Mouse (Mus musculus): ENCODE measurements around the gene Gm5475.
"Not testable (repeated sequence)": the region's sequence is repeated elsewhere in the genome, so short reads cannot be mapped to it uniquely, and the experiment has no call there.

The Gm5475 gene

DNA sequence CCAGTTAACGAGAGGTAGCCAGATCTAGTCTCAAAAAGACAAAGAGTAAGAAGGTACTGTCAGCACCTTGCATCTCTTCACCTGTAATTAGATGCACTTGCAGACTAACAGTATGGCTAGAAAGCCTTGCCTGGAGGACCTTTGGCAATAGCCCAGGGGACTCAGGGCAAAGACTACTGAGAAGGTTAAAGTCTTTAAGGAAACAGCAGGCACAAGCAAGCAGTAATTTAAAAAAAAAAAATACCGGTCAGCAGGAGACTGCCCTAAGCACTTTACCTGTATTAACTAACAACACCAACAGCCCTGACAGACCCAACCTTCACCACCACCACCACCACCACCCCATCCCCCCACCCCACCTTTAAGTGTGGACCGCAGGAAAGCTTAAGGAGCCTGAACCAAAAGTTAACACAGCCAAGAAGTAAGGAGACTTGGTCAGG lies at the start of gene Gm5475:
TSS of gene Gm5475 (plus strand) at position 390 of the 440 bp plus-strand sequence.
- not testable (repeated sequence) for DNase-seq (ENCODE audit: low spot score in 2 of 2)

GRCm38 (mm10) chr15:100375066-100375465 lies 46.9 kb upstream of the Gm5475 start:
- peak; percentile 3 to 34 for DNase-seq (ENCODE audit: low spot score in 2 of 2)

DNA sequence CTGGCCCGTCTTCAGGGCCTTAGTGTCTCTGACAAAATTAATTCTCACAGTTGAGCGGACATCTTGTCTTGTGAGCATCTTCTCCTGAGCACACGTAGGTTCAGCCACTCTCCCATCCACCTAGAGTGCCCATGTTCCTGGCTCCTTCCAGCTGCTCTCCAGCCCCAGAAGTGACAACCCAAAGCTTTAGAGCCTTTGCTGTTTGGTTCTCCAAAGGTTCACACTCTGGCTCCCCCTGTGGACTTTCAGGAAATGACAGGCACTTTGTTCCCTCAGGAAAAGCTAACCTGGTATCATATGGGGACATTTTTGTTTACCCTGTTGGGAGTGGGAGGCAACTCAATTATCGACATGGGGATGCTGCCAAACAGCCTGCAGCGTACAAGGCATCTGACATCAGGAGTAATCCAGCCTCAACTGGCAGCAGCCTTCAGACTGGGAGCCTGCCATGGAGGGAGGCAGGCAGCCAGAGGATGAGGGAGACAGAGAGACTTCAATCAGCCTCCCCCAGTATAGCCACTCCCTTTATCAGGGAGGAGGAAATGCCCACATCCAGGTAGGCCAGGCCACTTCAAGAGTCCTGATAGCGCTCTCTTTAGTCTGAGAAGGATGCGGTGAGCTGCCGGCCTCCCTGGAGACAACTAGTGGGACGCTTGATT lies 44.0 kb upstream of the Gm5475 start:
- DNase-seq (ENCODE audit: low spot score in 2 of 2) = not testable (repeated sequence)

GRCm38 (mm10) chr15:100379658-100380057 lies 42.3 kb upstream of the Gm5475 start:
- no peak for DNase-seq (ENCODE audit: low spot score in 2 of 2)

- no peak for DNase-seq (ENCODE audit: low spot score in 2 of 2)
Observed at GRCm38 (mm10) chr15:100380104-100380503, 41.8 kb upstream of the Gm5475 start.

DNA sequence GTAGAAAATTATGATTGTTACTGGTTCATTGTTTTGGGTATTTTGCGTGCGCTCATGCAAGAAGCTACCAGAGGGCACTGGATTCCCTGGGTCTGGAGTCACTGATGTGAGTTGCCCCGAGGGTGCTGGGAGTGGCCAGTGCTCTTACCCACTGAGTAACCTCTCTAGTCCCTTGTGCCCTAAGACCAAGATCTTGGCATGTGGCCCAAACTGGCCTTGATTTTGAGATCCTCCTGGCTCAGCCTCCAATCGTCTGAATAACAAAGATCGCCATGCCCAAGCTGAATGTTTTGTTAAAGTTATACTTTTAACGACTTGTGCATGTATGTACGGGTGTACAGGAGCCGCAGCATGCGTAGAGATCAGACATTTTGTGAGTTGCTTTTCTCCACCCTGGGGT lies 36.2 kb upstream of the Gm5475 start:
- no peak for DNase-seq (ENCODE audit: low spot score in 2 of 2)

- DNase-seq (ENCODE audit: low spot score in 2 of 2) = no peak
Observed at GRCm38 (mm10) chr15:100387544-100388223, 34.3 kb upstream of the Gm5475 start.

GRCm38 (mm10) chr15:100388224-100388835 lies 33.6 kb upstream of the Gm5475 start:
- peak in 1 of 2 experiments; percentile 48 for DNase-seq (ENCODE audit: low spot score in 2 of 2)

DNA sequence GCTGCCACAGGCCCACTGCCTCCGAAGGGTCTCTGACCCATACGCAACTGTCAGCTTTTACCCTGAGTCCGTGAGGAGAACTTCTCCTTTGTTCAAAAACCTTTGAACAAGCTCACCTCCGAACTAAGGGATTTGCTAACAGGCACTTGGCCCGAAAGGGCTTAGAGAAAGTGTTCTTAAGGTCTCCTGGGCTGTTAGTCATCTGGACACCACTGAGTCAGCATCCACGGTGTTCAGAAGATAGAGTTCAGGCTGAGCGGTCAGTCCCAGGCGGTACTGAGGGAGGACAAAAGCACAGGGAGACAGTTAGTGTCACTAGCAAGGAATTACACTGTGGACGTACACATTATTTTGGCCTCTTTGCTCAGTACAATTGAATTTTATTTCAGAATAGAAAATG lies 33.1 kb upstream of the Gm5475 start:
- DNase-seq (ENCODE audit: low spot score in 2 of 2) = no peak

DNA sequence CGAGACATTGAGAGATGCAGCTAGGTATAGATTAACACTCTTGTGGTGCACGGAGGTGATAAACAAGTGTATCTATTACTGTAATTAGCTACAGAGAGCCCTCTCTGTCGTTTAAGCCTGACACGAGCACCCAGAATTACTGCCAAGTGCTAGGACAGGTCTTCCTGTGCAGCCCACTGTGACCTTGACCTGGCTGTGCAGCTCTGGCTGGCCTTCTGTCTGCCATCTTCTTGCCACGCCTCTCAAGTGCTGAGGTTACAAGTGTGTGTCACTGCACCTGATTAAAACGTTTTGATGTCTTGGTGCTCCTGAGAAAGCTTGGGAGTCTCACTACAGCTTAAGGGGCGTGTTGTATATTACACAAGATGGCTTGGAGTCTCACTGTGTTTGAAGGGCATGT lies 30.9 kb upstream of the Gm5475 start:
- DNase-seq (ENCODE audit: low spot score in 2 of 2) = no peak

DNA sequence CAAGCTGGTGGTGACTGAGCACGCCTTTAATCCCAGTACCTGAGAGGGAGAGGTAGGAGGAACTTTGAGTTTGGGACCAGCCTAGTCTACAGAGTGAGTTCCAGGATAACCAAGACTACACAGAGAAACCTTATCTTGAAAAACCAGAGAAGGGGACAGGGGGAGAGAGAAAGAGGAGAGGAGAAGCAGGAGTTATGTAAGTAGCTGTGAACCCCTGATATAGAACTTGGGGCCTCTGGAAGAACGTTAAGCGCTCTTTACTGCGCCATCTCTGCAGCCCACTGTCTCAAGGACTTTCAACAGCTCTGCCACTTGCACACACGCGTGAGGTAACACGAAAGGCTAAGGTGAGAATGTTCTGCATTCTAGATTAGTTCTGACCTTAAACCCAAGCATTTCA lies 30.3 kb upstream of the Gm5475 start:
- no peak for DNase-seq (ENCODE audit: low spot score in 2 of 2)

DNA sequence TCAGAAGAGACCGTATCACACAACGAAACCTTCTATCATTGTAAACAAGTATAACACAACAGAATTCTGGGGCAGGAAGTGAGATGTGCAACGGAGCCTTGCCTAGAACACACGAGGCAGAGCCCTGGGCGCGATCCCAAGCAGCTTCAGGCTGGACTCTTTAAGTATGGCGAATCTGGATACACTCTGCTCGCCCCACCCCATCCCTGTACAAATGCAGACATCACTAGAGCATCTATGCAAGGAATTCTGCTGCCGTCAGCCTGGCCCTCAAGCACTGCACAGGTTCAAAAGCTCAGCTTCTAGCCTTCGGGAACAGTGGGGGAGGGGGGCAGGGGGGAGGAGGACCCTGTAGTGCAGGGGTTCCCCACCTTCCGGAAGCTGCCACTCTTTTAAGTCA lies 28.9 kb upstream of the Gm5475 start:
- DNase-seq (ENCODE audit: low spot score in 2 of 2) = no peak

GRCm38 (mm10) chr15:100395561-100395960 lies 26.4 kb upstream of the Gm5475 start:
- DNase-seq (ENCODE audit: low spot score in 2 of 2) = no peak

- DNase-seq (ENCODE audit: low spot score in 2 of 2) = no peak
Observed at GRCm38 (mm10) chr15:100400592-100401250, 21.2 kb upstream of the Gm5475 start.

- DNase-seq (ENCODE audit: low spot score in 2 of 2) = no peak
Observed at GRCm38 (mm10) chr15:100401811-100402210, 20.1 kb upstream of the Gm5475 start.

- no peak for DNase-seq (ENCODE audit: low spot score in 2 of 2)
Observed at GRCm38 (mm10) chr15:100402347-100402746, 19.6 kb upstream of the Gm5475 start.

DNA sequence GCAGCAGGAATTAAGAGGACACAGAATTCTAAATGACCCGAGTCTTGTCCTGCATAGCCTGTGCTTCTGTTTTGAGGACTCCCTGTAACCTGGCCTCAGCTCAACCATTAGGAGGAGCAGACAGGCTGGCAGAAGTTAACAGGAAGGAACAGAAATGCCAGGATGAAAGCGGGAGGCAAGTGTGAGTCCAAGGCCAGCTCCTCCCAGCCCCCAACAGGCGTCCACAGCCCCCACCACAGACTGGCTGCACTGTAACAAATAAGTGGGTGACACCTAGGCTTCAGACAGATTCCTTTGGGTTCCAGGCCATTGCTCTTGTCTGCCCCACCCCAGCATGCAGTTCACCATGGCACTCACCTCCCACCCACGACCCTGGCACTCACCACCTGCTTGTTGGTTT lies 19.1 kb upstream of the Gm5475 start:
- DNase-seq (ENCODE audit: low spot score in 2 of 2) = no peak

DNA sequence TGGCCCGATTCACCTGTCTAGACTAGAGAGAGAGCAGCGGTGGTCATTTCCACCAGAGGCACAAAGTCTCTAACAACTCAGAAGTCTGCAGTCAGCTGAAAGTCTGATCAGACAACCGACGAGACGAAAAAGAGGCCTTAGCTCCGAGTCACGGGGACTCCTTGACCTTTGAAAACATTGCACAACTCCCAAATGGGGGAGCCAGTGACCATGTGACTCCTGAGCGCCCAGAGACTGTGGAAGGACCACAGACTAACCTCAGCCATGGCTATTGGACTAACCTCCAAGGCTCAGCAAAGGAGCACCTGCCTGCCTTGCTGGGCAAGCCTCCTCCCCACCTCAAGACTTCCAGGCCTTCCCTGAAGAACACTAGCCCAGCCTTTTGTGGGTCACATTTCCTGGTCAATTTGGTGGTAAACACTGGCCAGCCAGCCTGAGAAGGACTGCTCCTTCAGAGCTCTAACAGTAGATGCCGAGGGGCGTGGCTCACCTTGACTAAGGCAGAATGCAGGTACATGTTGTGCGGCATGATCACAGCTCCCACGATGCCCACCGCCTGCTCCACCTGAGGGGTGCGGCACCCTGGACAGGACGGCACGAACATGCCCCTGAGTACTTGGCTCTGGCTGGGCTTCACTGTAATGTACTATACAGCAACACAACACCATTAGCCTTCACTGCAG lies 18.5 kb upstream of the Gm5475 start:
- no peak for DNase-seq (ENCODE audit: low spot score in 2 of 2)

DNA sequence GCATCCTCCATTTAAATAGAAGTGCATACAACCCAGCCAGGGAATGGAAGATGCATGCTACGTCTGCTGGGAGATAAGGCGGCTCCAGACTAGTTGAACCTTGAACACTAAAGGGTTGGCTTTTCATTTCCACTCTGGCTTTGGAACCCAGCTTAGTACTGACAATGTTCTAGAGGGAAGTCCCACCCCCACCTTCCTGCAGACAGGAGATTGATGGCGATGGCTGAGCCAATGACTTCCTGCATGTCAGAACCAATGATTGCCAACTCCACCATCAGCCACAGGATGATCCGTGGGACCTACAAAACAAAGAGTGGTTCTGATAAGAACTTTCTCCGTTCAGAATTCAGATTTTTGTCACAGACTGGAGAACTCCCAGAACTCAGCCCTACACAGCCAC lies 15.9 kb upstream of the Gm5475 start:
- DNase-seq (ENCODE audit: low spot score in 2 of 2) = no peak

DNA sequence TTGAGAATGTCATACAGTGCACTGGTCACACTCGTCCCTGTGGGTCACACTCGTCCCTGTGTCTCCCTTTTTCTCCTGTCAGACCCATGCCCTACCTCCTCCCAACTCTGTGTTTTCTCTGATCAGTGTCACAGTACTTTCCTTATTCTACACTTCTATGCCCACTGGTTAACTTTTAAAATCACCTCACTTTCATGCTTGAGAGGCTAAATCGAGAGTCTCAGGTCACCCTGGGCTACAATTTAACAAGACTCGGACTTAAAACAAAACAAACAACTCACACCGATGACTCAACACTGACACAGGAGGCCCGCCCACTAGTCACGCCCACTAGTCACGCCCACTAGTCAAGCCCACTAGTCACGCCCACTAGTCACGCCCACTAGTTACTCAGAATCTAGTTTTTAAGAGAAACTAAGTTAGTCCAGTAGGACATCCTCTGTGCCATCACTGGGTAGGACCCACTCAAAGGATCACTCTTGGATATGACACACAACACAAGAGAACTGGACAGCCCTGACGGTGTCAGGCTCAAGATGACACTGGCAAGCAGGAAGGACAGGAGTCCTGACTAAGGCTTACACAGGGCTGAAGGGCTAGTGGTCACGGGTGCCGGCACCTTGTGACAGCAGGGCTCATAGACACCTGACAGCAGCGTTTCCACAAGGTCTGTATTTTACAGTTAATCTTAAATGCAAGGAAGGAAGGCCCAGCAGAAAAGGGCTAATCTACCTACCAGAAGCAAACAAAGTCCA lies 10.9 kb upstream of the Gm5475 start:
- peak; percentile 44 to 62 for DNase-seq (ENCODE audit: low spot score in 2 of 2)

DNA sequence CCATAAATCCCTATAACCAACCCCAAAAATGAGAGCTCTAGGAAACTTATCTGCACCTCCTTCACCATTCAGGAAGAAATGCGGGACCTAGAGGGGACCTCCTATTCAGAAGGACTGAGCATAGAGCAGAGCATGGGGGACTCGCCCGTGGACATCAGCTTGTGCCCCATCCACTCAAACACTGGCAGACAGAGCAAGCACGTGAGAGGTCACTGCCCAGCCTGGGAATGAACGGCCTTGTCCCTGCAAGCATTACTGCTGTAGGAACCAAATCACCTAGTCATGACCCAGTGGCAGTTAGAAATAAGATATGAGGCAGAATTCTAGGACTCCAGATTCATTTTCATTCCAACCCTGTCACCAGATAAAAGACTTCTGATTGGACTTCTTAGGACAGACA lies 10.2 kb upstream of the Gm5475 start:
- no peak for DNase-seq (ENCODE audit: low spot score in 2 of 2)
